Mouse (Mus musculus): Measurements from ENCODE around the gene Pigv.

Pigv gene

GRCm38 (mm10) chr4:133671881-133672844 lies at the start of gene Pigv:
TSS of gene Pigv (minus strand) at chr4:133672647.
- peak; percentile 89 for DNase-seq

- no peak for DNase-seq
These were observed 47.3 kb upstream of the Pigv start for GRCm38 (mm10) chr4:133719791-133720190.

- DNase-seq: no peak
These were observed 40.3 kb upstream of the Pigv start for GRCm38 (mm10) chr4:133712755-133713154.

GRCm38 (mm10) chr4:133711307-133712076 lies 39.0 kb upstream of the Pigv start:
- DNase-seq: no peak

GRCm38 (mm10) chr4:133709395-133709794 lies 36.9 kb upstream of the Pigv start:
- peak; percentile 73 for DNase-seq

- DNase-seq: no peak
These were observed 35.0 kb upstream of the Pigv start for GRCm38 (mm10) chr4:133707464-133707863.

- DNase-seq: peak; percentile 79
These were observed 34.5 kb upstream of the Pigv start for GRCm38 (mm10) chr4:133706956-133707355.

- no peak for DNase-seq
These were observed 32.6 kb upstream of the Pigv start for GRCm38 (mm10) chr4:133705062-133705461.

- DNase-seq: peak; percentile 50
These were observed 28.5 kb upstream of the Pigv start for GRCm38 (mm10) chr4:133700905-133701368.

GRCm38 (mm10) chr4:133695363-133695762 lies 22.9 kb upstream of the Pigv start:
- DNase-seq: no peak

GRCm38 (mm10) chr4:133690252-133690651 lies 17.8 kb upstream of the Pigv start:
- peak; percentile 43 for DNase-seq

- peak; percentile 40 for DNase-seq
These were observed 16.1 kb upstream of the Pigv start for GRCm38 (mm10) chr4:133688417-133689067.

- no peak for DNase-seq
These were observed 14.7 kb upstream of the Pigv start for GRCm38 (mm10) chr4:133687126-133687525.

GRCm38 (mm10) chr4:133686512-133686911 lies 14.1 kb upstream of the Pigv start:
- no peak for DNase-seq

GRCm38 (mm10) chr4:133680206-133680786 lies 7.8 kb upstream of the Pigv start:
- DNase-seq: no peak

- no peak for DNase-seq
These were observed 7.2 kb upstream of the Pigv start for GRCm38 (mm10) chr4:133679629-133680028.

GRCm38 (mm10) chr4:133677266-133677665 lies 4.8 kb upstream of the Pigv start:
- no peak for DNase-seq

- DNase-seq: no peak
These were observed 3.7 kb upstream of the Pigv start for GRCm38 (mm10) chr4:133676189-133676588.

GRCm38 (mm10) chr4:133675594-133676016 lies 3.2 kb upstream of the Pigv start:
- peak; percentile 80 for DNase-seq

- no peak for DNase-seq
These were observed 1.9 kb upstream of the Pigv start for GRCm38 (mm10) chr4:133674331-133674695.

GRCm38 (mm10) chr4:133673666-133674330 lies 1.4 kb upstream of the Pigv start:
- DNase-seq: no peak
